Mouse (Mus musculus) liver (tissue): ENCODE measurements at regions not wholly inside any gene's neighbourhood (a gene's known extent, or its start where the extent isn't known, plus 50 kb on each side); places are given as distances from the start of the nearest gene placed in this dataset.

Experiments
- DNase-seq: peaks from one replicate; pipeline ENCODE4 v3.0.0-alpha.2; 2020; ENCODE audit warnings: mixed read lengths

DNA sequence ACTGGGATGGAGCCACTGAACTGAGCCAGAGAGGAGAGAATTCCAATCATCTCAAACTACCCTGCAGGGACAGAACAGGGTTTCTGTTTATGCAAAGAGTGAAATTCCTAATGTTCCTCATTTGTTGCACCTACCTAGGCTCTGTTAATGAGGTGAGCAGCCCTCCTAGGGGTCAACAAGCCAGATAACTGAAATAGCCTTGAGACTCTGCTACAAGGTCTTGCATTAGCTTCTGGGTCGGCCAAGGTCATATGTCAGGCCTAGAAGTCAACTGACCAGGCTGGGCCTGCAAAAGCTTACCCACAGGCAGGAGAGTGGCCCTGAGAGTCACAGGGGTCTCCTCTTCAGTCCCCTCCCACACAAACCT is 491.4 kb downstream of the Prss52 start:
- DNase-seq = no peak

GRCm38 (mm10) chr14:64595891-64596290 is 491.8 kb downstream of the Prss52 start:
- DNase-seq = no peak

DNA sequence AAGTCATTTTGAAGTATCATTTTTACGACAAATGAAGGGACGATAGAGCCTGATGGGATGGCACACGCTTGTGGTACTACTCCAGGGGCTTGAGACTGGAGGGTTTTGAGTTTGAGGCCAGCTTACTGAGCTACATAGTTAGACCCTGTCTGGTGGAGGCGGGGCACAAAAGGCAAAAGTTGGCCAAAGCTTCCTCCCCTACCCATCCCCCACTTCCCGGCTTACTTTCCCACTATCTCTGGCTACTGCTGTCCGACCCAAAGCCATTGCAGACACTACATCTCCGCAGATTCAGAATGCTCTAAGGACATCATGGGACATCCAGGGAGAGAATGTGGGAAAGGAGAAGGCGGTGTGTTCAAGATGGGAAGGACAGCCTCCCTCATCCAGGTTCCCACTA is 493.1 kb downstream of the Prss52 start:
- no peak for DNase-seq
